Mouse (Mus musculus): ENCODE results near the gene Reep1.

GRCm38 (mm10) chr6:71780431-71780830, 73.1 kb downstream of the Reep1 start:
- TF ChIP-seq POLR2A (IDR thresholded peaks at IDR 0.05; ENCODE audit: borderline replicate concordance, insufficient read depth, low read length) (no peak), CTCF (IDR thresholded peaks at IDR 0.05; ENCODE audit: borderline replicate concordance, insufficient read depth, low read depth, low read length) (no peak)

All from cerebellum, adult 2 months (tissue).